Mouse (Mus musculus): ENCODE results near the gene Hamp2.

- TF ChIP-seq CTCF (IDR thresholded peaks at IDR 0.05; ENCODE audit: low read depth), result no peak
- TF ChIP-seq EP300 (optimal IDR thresholded peaks at IDR 0.05), result no peak
Observed at GRCm38 (mm10) chr7:30958109-30958865, 33.8 kb upstream of the Hamp2 start.
